Mouse (Mus musculus): ENCODE measurements around the gene Babam1.

The Babam1 gene

GRCm38 (mm10) chr8:71396639-71397305 is at the start of gene Babam1:
Gene Babam1, plus strand, starts transcription at chr8:71396861.
- DNase-seq (ENCODE audit: low read depth, low spot score), result peak; percentile 85

- DNase-seq (ENCODE audit: low read depth, low spot score), result no peak
These were observed 45.5 kb upstream of the Babam1 start for GRCm38 (mm10) chr8:71351117-71351516.

GRCm38 (mm10) chr8:71351520-71351919 is 45.1 kb upstream of the Babam1 start:
- DNase-seq (ENCODE audit: low read depth, low spot score), result no peak

GRCm38 (mm10) chr8:71358026-71358425 is 38.6 kb upstream of the Babam1 start:
- no peak for DNase-seq (ENCODE audit: low read depth, low spot score)

- DNase-seq (ENCODE audit: low read depth, low spot score), result peak; percentile 87
These were observed 29.7 kb upstream of the Babam1 start, which contains the start of gene Use1 for GRCm38 (mm10) chr8:71366771-71367528. Gene Use1, plus strand, starts transcription at chr8:71366848.

GRCm38 (mm10) chr8:71367529-71368176 is 29.0 kb upstream of the Babam1 start:
- no peak for DNase-seq (ENCODE audit: low read depth, low spot score)

- no peak for DNase-seq (ENCODE audit: low read depth, low spot score)
These were observed 28.3 kb upstream of the Babam1 start for GRCm38 (mm10) chr8:71368366-71368765.

GRCm38 (mm10) chr8:71369040-71369718 is 27.5 kb upstream of the Babam1 start:
- no peak for DNase-seq (ENCODE audit: low read depth, low spot score)

- DNase-seq (ENCODE audit: low read depth, low spot score), result no peak
These were observed 25.9 kb upstream of the Babam1 start for GRCm38 (mm10) chr8:71370711-71371235.

- DNase-seq (ENCODE audit: low read depth, low spot score), result peak; percentile 98
These were observed 25.3 kb upstream of the Babam1 start, which contains the start of gene Ocel1 for GRCm38 (mm10) chr8:71371236-71371848. Gene Ocel1, plus strand, starts transcription at chr8:71371298.

GRCm38 (mm10) chr8:71372427-71372826 is 24.2 kb upstream of the Babam1 start:
- DNase-seq (ENCODE audit: low read depth, low spot score), result no peak

GRCm38 (mm10) chr8:71373000-71373399 is 23.7 kb upstream of the Babam1 start:
- no peak for DNase-seq (ENCODE audit: low read depth, low spot score)

GRCm38 (mm10) chr8:71374616-71375206 is 21.9 kb upstream of the Babam1 start:
- DNase-seq (ENCODE audit: low read depth, low spot score), result no peak

- DNase-seq (ENCODE audit: low read depth, low spot score), result peak; percentile 43
These were observed 20.9 kb upstream of the Babam1 start for GRCm38 (mm10) chr8:71375581-71376422.

- DNase-seq (ENCODE audit: low read depth, low spot score), result no peak
These were observed 20.1 kb upstream of the Babam1 start for GRCm38 (mm10) chr8:71376423-71377030.

- no peak for DNase-seq (ENCODE audit: low read depth, low spot score)
These were observed 17.7 kb upstream of the Babam1 start for GRCm38 (mm10) chr8:71379008-71379407.

- DNase-seq (ENCODE audit: low read depth, low spot score), result no peak
These were observed 17.1 kb upstream of the Babam1 start for GRCm38 (mm10) chr8:71379512-71380075.

- no peak for DNase-seq (ENCODE audit: low read depth, low spot score)
These were observed 16.2 kb upstream of the Babam1 start for GRCm38 (mm10) chr8:71380178-71381171.
